Mouse (Mus musculus): Measurements from ENCODE around the gene Rpl24. TPM values are rescaled to one million over a fixed set of nuclear protein-coding genes. Genes with fewer than 3 reads are reported as not detected.
A peak's percentile ranks its signal among the peaks of the same experiment; 100 is the strongest.

Gene Rpl24
- 436 and 460 TPM in 2 replicates for polyA plus RNA-seq (2015; fragmentation: Nextera tagmentation; extraction: Ambion mirVana)

DNA sequence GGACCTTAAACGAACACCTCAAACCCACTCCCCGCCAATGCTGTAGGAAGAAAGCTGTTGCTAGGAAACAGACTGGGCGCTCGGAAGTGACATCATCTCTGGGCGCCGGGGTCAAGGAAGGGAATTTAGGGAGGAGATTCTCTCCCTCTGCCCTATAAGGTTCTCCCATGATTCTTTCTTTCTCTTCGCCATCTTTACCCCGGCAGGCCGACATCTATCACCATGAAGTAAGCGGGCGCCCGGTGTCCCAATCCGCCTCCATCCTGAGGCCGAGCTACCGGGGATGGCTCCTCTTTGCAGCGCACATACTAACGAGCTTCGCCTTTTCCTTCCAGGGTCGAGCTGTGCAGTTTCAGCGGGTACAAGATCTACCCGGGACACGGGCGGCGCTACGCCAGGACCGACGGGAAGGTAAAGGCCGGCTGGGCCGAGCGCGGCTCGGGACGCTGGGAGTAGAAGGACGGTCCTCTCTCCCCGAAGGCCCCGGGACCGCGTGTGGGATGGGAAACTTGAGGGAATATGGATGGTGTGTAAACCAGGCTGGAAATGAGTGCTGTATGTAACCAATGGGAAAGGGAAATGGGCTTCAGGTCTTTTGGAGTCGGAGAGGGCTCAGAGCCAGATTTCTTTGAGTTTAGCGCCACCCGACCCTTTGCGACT lies at the start of gene Rpl24:
Rpl24 (plus strand) TSS at position 64 of the 660 bp plus-strand sequence.
- peaks cover 10% of the 10 kb centered on the region for H3K4me1 ChIP-seq (ENCODE audit: control insufficient read depth, insufficient read depth, low read length)
- peak within 1 kb of the TSS; percentile 85 for H3K27ac ChIP-seq (ENCODE audit: low read length)
- no peaks in the 10 kb centered on the region for H3K9me3 ChIP-seq (replicated peaks; ENCODE audit: control insufficient read depth, low read length, poor library complexity, severe bottlenecking)
- WGBS, result under 1% methylated on average over 42 of the region's 42 CpGs
- H3K27me3 ChIP-seq (ENCODE audit: control insufficient read depth, insufficient read depth, low read depth, low read length), result no peaks in the 10 kb centered on the region
- peaks cover 12% of the 10 kb centered on the region for H3K36me3 ChIP-seq (ENCODE audit: control insufficient read depth, insufficient read depth, low read length)
- ATAC-seq, result peak; percentile 95
- H3K9ac ChIP-seq (ENCODE audit: low read depth, low read length), result peak within 1 kb of the TSS; percentile 95
- H3K4me3 ChIP-seq (ENCODE audit: low read depth, low read length), result peak within 1 kb of the TSS; percentile 81
- peak within 1 kb of the TSS; percentile 88 for H3K4me2 ChIP-seq (ENCODE audit: low read length)

DNA sequence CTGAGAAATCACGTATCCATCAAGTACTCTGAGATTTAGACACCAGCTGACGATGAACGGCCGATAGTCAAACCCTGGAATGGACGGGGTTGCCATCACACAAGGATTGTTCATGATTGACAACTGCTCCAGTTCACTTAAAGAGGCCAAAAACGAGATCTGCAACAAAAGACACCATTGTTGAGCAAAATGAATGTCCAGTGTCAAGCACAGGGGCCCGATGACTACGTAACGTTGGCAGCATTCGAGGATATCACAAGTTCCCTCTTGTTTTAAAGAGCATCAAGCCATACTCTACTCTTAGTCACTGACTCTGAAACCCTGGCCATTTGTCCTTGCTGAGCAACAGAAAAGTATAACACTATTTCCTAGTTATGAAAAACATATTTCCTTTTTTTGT lies 44.0 kb upstream of the Rpl24 start:
- Histone ChIP-seq H3K27me3 (ENCODE audit: control insufficient read depth, insufficient read depth, low read depth, low read length) (no peaks in the 10 kb centered on the region), H3K4me1 (ENCODE audit: control insufficient read depth, insufficient read depth, low read length) (no peaks in the 10 kb centered on the region), H3K9me3 (replicated peaks; ENCODE audit: control insufficient read depth, low read length, poor library complexity, severe bottlenecking) (no peaks in the 10 kb centered on the region), H3K9ac (ENCODE audit: low read depth, low read length) (no peak overlapping the region), H3K36me3 (ENCODE audit: control insufficient read depth, insufficient read depth, low read length) (peaks cover 15% of the 10 kb centered on the region), H3K4me2 (ENCODE audit: low read length) (no peak overlapping the region), H3K27ac (ENCODE audit: low read length) (no peak overlapping the region), H3K4me3 (ENCODE audit: low read depth, low read length) (no peak overlapping the region)
- no peak for ATAC-seq
- WGBS, result 91% methylated on average over 10 of the region's 10 CpGs

DNA sequence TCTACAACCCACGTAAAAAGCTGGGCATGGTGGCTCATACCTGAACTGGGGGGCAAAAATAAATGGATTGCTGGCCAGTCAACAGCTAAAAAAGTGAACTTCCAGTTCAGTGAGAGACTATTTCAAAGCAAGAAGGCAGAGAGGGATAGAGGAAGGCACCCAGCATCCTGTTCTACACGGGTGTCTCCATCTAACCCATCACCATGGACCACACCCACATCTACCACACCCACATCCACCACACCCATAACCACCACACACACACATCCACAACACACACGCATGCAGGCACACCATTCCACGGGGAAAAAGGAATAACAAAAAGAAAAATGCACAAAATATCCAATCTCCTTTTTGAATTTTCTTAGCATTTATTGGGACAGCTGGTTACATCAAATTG lies 42.1 kb upstream of the Rpl24 start:
- Histone ChIP-seq H3K27me3 (ENCODE audit: control insufficient read depth, insufficient read depth, low read depth, low read length) (no peaks in the 10 kb centered on the region), H3K36me3 (ENCODE audit: control insufficient read depth, insufficient read depth, low read length) (peaks cover 23% of the 10 kb centered on the region), H3K27ac (ENCODE audit: low read length) (no peak overlapping the region), H3K9me3 (replicated peaks; ENCODE audit: control insufficient read depth, low read length, poor library complexity, severe bottlenecking) (no peaks in the 10 kb centered on the region), H3K4me3 (ENCODE audit: low read depth, low read length) (no peak overlapping the region), H3K9ac (ENCODE audit: low read depth, low read length) (no peak overlapping the region), H3K4me2 (ENCODE audit: low read length) (no peak overlapping the region), H3K4me1 (ENCODE audit: control insufficient read depth, insufficient read depth, low read length) (no peaks in the 10 kb centered on the region)
- ATAC-seq, result no peak
- 96% methylated on average over 4 of the region's 4 CpGs for WGBS

DNA sequence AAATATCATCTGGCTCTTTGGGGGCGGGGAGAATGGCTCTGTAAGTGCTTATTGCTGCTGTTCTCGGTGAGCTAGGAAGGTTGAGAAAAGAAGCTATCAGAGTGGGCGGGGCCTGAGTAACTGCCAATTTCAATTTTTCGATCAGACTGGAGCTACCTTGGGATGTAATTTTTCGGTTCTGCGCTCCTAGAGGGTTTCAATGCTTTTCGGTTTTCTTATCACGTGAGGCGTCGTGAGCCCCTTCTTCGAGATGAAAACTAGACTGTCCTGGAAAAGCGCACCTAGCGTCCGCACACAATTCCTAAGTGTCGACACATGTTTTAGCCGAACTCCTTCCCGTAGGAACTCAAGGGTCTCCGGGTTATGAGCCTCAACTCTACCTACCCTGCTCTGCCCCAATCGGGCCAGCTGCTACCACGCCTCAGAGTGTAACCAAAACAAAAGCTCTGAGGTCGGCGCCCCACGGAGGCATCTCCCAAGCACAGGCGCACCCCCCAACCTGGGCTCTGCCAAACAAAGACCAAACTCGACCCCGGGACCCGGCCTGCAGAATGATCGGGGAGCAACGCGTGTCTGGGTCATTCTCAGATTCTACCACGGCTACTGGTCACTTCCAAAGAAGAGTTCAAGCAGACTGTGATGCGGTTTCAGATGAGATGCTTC lies 32.3 kb upstream of the Rpl24 start:
- peak; percentile 70 for ATAC-seq
- Histone ChIP-seq H3K4me2 (ENCODE audit: low read length) (peak overlapping the region; percentile 69), H3K4me1 (ENCODE audit: control insufficient read depth, insufficient read depth, low read length) (0 out of 2 replicates have a peak, but pooled peaks cover 2% of the 10 kb centered on the region), H3K27me3 (ENCODE audit: control insufficient read depth, insufficient read depth, low read depth, low read length) (no peaks in the 10 kb centered on the region), H3K9me3 (replicated peaks; ENCODE audit: control insufficient read depth, low read length, poor library complexity, severe bottlenecking) (no peaks in the 10 kb centered on the region), H3K4me3 (ENCODE audit: low read depth, low read length) (peak overlapping the region; percentile 62), H3K36me3 (ENCODE audit: control insufficient read depth, insufficient read depth, low read length) (no peaks in the 10 kb centered on the region; the same call in 1 of the 2 replicates), H3K9ac (ENCODE audit: low read depth, low read length) (peak overlapping the region; percentile 70), H3K27ac (ENCODE audit: low read length) (peak overlapping the region; percentile 75)
- under 1% methylated on average over 32 of the region's 32 CpGs for WGBS

DNA sequence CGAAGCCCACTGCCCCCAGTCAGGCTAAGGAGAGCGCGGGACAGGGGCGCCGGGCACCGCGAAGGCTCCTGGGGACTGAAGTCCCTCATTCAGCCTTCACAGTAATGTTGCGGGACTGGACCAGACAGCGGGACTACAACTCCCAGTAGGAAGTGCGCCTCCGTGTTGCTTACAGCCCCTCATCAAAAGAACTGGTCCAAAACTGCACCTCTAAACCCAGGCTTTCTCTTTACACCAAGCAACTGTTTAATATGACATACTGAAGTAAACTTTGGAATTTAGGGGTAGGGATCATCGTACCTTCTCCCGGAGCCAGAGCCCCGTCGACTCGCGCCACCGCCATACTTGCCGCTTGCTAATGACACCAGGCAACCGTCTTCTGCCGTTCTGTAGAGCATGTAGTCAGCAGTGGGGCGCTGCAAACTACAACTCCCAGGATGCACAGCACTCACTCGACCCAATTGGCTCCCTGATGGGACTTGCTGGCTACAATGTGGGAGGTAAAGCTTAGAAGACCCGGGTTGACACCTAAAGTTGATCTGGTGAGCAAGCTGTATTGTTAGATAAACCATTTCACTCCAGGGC lies 31.5 kb upstream of the Rpl24 start, which contains the start of gene Cep97:
Cep97 (minus strand) TSS at position 403 of the 585 bp plus-strand sequence.
- ATAC-seq, result peak; percentile 99
- H3K27me3 ChIP-seq (ENCODE audit: control insufficient read depth, insufficient read depth, low read depth, low read length), result no peaks in the 10 kb centered on the region
- H3K9me3 ChIP-seq (replicated peaks; ENCODE audit: control insufficient read depth, low read length, poor library complexity, severe bottlenecking), result no peaks in the 10 kb centered on the region
- H3K9ac ChIP-seq (ENCODE audit: low read depth, low read length), result peak within 1 kb of the TSS; percentile 70
- peak within 1 kb of the TSS; percentile 75 for H3K27ac ChIP-seq (ENCODE audit: low read length)
- 0 out of 2 replicates have a peak, but pooled peaks cover 2% of the 10 kb centered on the region for H3K4me1 ChIP-seq (ENCODE audit: control insufficient read depth, insufficient read depth, low read length)
- no peaks in the 10 kb centered on the region; the same call in 1 of the 2 replicates for H3K36me3 ChIP-seq (ENCODE audit: control insufficient read depth, insufficient read depth, low read length)
- 0% methylated on average over 24 of the region's 24 CpGs for WGBS
- peak within 1 kb of the TSS; percentile 69 for H3K4me2 ChIP-seq (ENCODE audit: low read length)
- H3K4me3 ChIP-seq (ENCODE audit: low read depth, low read length), result peak within 1 kb of the TSS; percentile 62

DNA sequence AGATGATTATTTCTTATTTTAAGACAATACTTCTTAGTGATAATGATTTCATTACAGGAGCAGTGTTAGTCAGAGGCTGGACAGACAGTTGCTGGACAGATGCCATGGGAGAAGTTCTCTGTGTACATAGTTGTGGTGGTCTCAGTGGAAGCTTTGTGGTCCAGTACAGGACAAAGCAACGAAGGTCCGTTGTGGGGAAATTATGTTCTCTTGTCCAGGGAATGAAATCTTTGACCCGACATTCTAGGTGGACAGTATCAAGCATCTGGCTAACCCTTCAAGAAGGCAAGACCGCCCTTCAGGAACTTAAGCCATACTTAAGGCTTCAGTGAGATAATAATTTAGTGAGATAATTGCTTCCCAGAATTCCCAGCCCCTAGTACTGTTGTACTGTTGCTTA lies 27.3 kb upstream of the Rpl24 start:
- Histone ChIP-seq H3K27me3 (ENCODE audit: control insufficient read depth, insufficient read depth, low read depth, low read length) (no peaks in the 10 kb centered on the region), H3K4me3 (ENCODE audit: low read depth, low read length) (no peak overlapping the region), H3K27ac (ENCODE audit: low read length) (no peak overlapping the region), H3K36me3 (ENCODE audit: control insufficient read depth, insufficient read depth, low read length) (no peaks in the 10 kb centered on the region), H3K4me2 (ENCODE audit: low read length) (no peak overlapping the region), H3K9ac (ENCODE audit: low read depth, low read length) (no peak overlapping the region), H3K9me3 (replicated peaks; ENCODE audit: control insufficient read depth, low read length, poor library complexity, severe bottlenecking) (no peaks in the 10 kb centered on the region), H3K4me1 (ENCODE audit: control insufficient read depth, insufficient read depth, low read length) (no peaks in the 10 kb centered on the region)
- WGBS, result 88% methylated on average over 4 of the region's 4 CpGs
- no peak for ATAC-seq

DNA sequence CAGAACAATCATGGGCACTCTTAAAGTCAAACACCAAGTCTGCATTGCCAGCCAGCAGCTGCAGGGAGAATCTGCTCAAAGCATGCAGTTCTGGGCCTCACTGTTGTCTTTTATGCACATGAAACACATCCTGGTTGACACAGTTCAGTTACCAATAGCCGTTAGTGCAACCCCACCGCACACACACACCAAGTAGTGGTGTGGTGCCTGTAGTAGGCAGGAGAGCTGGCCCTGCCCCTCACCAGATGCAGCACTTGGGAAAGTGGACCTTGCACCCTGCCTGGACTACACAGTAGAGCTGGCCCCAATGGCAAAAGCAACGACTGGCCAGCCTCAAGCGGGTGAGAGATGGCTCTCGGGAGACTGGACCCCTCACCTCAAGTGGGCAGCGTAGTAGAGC lies 26.4 kb upstream of the Rpl24 start:
- Histone ChIP-seq H3K4me2 (ENCODE audit: low read length) (no peak overlapping the region), H3K4me3 (ENCODE audit: low read depth, low read length) (no peak overlapping the region), H3K36me3 (ENCODE audit: control insufficient read depth, insufficient read depth, low read length) (no peaks in the 10 kb centered on the region), H3K9ac (ENCODE audit: low read depth, low read length) (no peak overlapping the region), H3K27me3 (ENCODE audit: control insufficient read depth, insufficient read depth, low read depth, low read length) (no peaks in the 10 kb centered on the region), H3K27ac (ENCODE audit: low read length) (no peak overlapping the region), H3K4me1 (ENCODE audit: control insufficient read depth, insufficient read depth, low read length) (no peaks in the 10 kb centered on the region), H3K9me3 (replicated peaks; ENCODE audit: control insufficient read depth, low read length, poor library complexity, severe bottlenecking) (no peaks in the 10 kb centered on the region)
- 88% methylated on average over 6 of the region's 6 CpGs for WGBS
- ATAC-seq, result no peak

DNA sequence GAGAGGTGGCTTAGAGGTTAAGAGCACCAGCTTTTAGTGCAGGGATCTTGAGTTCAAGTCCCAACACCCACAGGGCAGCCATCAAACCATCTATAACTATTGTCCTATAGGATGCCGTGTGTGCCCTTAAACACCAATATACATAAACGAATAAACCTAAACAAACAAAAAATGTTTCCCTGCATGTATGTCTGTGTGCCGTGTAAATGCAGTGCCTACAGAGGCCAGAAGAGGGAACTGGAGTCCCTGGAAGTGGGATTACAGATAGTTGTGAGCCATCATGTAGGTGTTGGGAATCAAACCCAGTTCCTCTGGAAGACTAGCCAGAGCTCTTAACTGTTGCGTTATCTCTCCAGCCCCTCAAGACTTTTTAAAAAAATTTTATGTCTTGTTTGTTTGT lies 25.3 kb upstream of the Rpl24 start:
- Histone ChIP-seq H3K4me2 (ENCODE audit: low read length) (no peak overlapping the region), H3K27ac (ENCODE audit: low read length) (no peak overlapping the region), H3K4me1 (ENCODE audit: control insufficient read depth, insufficient read depth, low read length) (no peaks in the 10 kb centered on the region), H3K36me3 (ENCODE audit: control insufficient read depth, insufficient read depth, low read length) (no peaks in the 10 kb centered on the region), H3K4me3 (ENCODE audit: low read depth, low read length) (no peak overlapping the region), H3K9ac (ENCODE audit: low read depth, low read length) (no peak overlapping the region), H3K9me3 (replicated peaks; ENCODE audit: control insufficient read depth, low read length, poor library complexity, severe bottlenecking) (no peaks in the 10 kb centered on the region), H3K27me3 (ENCODE audit: control insufficient read depth, insufficient read depth, low read depth, low read length) (no peaks in the 10 kb centered on the region)
- 95% methylated on average over 4 of the region's 4 CpGs for WGBS
- ATAC-seq, result no peak

DNA sequence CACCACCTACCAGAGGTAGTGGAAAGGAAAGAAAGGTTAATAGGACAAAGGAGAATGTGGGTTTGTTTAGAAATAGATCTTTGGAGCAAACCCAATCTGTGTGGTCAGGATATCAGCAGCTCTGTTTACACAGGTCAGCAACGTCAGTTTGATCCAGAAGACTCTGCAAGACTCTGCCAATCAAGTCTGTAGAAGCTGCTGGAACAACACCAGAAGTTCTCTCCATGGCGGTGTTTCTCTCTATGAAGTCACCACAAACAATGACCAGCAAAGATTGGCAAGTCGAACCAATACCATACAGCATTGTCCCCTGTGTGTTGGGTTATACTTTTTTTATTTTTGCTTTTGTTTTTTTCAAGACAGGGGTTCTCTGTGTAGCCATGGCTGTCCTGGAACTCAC lies 18.8 kb upstream of the Rpl24 start:
- H3K4me2 ChIP-seq (ENCODE audit: low read length), result no peak overlapping the region
- H3K4me3 ChIP-seq (ENCODE audit: low read depth, low read length), result no peak overlapping the region
- no peak for ATAC-seq
- WGBS, result 79% methylated on average over 3 of the region's 3 CpGs
- H3K4me1 ChIP-seq (ENCODE audit: control insufficient read depth, insufficient read depth, low read length), result no peaks in the 10 kb centered on the region
- no peaks in the 10 kb centered on the region for H3K27me3 ChIP-seq (ENCODE audit: control insufficient read depth, insufficient read depth, low read depth, low read length)
- no peak overlapping the region for H3K9ac ChIP-seq (ENCODE audit: low read depth, low read length)
- no peaks in the 10 kb centered on the region for H3K9me3 ChIP-seq (replicated peaks; ENCODE audit: control insufficient read depth, low read length, poor library complexity, severe bottlenecking)
- no peaks in the 10 kb centered on the region for H3K36me3 ChIP-seq (ENCODE audit: control insufficient read depth, insufficient read depth, low read length)
- no peak overlapping the region for H3K27ac ChIP-seq (ENCODE audit: low read length)
